Mouse (Mus musculus) thymus, postnatal 4 days (tissue): ENCODE measurements around the gene Dlst.

Experiments
- DNase-seq: peaks from one replicate; pipeline ENCODE4 v3.0.0; 2021

Dlst gene

DNA sequence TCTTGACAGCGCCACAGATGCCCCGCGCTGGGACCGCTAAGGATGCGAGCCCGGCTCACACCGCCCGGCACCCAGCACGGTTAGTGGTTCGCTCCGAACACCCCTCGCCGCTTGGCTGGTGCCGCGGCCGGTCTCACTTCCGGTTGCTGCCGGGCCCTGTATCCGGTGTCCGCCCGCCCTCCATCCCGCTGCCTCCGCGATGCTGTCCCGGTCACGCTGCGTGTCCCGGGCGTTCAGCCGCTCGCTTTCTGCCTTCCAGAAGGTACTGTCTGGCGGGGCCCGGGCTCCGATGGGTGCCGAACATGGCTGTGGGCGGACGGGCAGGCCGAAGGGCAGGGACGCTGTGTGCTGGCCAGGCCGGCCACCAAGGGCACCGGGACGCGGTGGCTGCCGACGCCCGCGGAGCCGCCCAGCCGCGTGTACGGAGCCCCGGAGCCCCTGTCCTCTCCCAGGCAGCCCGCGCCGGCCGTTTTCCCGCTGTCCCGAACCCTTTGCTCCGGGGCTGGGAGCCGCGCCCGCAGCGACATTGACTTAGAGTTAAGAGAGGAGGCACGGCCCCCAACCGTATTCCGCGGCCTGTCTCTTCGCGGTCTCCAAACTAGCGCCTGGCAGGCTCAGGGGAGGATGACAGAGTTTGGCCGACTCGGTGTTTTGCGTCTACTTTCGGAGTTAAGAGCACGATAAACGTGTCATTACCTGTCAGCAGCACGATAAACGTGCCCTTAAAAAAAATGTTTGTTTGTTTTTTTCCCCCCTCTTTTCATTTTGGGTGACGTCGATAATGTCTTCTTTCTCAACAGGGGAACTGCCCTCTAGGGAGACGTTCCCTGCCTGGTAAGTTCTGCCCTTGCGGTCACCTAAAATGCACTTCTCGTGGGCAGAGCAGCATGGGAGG lies at the start of gene Dlst, which contains the start of gene Prox2:
TSS of gene Dlst (plus strand) at position 136 of the 895 bp plus-strand sequence.
TSS of gene Prox2 (minus strand) at position 62 of the 895 bp plus-strand sequence.
- DNase-seq: peak; percentile 89

DNA sequence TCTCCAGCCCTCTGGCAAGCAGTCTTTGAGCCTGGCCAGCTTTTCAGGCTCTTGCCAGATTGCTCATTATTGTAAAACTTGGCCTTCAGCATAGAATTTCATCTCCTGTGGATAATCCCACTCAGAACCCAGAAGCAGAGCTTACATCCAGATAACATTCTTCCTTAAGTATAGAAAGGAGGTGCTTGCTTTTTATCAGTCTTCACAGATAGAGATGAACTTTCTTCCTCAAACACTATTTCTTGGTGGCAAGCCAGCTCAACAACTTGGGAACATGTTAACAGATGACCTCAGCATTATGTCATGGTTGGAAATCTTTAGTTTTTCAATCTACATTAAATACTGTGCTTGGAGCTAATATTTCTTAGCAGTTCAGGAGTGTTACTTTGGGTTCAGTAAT lies 39.6 kb upstream of the Dlst start:
- DNase-seq: no peak

DNA sequence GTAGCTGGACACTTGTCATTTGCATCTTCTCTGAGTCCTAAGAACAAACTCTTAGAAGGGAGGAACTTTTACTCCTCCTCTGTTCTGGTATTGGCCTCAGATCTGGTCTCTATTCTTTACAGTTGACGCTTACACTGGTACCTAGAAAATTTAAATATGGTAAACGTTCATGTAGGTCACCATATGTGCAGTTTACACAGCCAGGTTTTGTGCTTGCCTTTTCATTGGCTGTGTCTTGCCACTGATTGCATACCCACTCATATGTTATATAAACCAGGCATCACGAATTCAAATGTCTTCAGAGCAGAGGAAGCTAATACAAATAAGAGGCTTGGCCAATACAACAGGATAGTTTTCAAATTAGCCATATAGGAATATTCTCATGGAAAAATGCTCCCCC lies 33.5 kb upstream of the Dlst start:
- DNase-seq: no peak

DNA sequence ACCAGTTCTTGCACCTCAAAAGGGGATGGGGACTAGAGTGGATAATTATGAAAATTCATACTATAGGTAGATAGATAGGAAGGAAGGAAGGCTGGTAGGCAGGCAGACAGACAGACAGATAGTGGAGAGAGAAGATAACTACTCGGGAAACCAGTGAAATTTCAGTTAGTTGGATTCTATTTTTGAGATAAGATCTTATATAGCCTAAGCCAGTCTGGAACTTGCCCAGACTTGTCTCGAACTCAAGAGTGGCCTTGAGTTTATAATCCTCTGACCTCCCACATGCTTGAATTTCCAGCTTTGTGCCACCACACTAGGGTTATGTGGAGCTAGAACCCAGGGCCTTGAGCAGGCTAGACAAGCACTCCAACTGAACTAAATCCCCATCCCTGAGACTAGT lies 26.4 kb upstream of the Dlst start:
- DNase-seq: no peak

DNA sequence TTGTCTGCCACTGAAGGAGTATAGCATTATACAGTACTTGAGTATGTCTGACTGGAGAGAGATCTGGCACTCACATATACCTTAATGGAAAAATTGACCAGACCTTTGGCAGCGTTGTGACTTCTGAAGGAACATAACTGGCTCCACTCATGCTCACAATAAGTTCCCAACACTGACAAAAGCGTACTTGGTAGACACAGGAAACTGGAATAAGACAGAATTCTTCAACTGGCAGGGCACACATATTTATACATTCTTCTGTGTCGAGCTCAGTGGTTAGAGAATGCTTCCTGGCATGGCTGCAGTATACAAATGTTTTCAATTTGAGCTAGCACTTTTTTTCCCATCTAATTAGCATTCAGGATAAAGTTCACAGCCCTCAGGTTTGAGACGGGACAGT lies 25.7 kb upstream of the Dlst start:
- no peak for DNase-seq

DNA sequence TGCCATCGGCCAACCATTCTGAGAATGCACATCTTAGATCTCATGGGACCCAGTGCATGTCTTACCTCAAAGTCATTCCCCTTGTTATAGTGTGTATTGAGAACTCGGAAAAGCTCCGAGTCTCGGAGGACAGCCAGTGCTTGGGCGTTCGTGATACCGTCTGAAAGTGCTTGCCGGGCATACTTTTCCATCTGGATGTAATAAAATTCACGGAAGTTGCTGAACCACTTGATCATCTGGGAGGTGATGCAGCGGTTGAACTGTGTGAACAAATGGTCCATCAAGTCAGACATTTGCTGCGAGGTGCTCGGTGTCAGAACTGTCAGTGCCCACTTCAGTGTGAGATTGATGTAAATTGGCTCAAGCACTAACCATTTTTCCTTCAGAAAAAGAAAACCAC lies 22.8 kb upstream of the Dlst start:
- no peak for DNase-seq

DNA sequence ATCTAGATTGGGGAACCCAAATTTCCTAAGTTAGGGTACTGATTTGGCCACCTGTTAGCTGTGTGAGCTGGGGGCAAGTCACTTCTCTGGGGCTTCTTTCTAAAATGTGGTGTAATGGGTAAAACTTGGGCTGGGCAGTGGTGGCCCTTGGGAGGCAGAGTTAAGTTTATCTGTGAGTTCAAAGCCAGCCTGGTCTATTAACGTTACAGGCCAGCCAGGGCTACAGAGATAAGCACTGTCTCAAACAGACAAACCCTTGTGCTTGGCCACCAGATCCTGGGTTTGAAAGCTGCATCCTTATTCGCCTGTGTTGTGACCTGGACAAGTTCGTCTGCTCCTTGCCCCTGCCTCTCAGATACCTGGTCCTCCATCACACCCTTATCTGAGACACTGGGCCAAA lies 19.4 kb upstream of the Dlst start:
- DNase-seq: no peak

DNA sequence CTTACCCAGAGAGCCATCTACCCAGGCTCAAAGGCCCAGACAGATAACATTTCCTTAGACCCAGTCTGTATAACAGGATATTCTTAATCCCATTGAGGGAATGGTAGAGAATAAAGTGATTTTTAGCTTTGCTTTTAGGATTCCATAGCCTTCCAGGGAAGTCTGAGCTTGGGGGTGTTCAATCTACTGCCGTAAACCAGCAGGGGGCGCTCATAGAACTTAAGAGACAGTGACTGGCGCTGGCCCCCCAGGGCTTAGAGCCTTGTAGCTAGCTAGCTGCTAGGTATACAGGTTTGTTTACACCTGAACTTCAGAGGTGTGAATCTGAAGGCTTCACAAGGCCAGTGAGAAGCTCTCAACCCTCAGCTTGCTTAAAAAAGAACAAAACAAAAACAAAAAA lies 18.4 kb upstream of the Dlst start:
- peak; percentile 91 for DNase-seq

DNA sequence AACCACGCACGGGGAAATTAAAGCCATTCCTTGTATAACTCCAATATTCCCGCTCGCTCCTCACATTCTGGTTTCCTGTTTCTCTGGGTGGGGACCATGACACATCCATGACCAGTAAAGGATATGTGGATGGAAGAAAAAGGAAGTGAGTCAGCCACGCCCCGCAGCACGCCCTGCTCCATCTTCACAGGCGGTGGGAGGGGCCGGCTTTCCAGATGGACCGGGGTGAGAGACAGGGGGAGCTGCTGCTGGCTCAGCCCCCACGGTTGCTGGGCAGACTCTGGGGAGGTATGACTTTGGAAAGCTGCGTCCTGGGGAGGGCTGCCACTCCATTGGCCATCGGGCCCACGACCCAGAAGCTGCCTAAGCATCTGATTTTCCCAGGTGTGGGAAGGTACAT lies 16.6 kb upstream of the Dlst start:
- DNase-seq: peak; percentile 34

DNA sequence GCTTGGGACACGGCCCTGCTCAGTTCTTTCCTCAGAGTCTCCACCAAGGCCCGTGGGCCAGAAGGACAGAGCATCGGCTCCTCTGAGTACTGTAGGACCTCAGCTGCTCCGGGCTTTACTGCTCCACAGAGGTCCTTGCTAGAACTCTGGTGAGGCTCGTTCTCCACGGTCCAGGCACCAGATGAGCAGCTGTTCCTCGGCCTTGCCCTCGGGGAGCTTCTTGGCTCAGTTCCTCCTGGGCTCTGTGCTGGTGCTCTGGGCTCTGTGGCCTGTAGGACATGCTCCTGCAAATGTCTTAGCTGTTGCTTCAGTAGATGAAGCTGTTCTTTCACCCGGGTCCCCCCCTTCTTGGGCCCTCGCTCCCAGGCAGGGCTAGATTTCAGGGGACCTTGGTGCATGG lies 15.9 kb upstream of the Dlst start:
- no peak for DNase-seq

DNA sequence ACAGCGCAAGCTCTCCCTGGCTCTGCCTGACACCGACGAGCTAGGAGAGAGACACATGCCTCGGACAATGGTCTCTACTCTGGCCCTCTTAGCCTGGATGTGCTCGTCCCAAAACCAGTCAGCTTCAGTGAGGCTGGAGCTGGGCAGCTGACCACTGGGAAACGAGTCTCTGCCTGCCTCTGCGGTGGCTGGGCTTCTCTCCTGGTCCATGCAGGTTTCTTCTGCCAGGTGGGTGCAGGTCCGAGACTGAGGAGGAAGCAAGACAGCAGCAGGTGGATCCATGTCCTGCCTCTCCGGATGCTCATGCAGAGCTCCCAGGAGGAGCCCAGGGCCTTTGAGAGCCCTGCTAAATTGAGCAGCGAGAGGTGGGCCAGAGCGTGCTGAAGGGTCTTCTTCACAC lies 15.5 kb upstream of the Dlst start:
- no peak for DNase-seq

DNA sequence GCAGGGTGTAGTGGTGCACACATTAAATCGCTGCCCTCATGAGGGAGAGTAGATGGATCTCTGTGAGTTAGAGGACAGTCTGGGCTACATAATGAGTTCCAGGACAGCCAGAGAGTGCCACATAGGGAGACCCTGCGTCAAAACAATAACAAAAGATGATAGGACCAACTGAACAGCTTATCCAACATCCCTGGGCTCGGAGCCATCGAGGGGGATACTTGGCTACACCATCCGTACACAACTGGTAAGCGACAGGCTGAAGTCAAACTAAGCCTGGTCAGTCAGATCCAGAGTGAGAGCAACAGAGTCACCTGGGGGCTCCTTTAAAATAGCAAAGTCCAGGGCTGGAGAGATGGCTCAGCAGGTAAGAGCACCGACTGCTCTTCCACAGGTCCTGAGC lies 14.8 kb upstream of the Dlst start:
- no peak for DNase-seq

DNA sequence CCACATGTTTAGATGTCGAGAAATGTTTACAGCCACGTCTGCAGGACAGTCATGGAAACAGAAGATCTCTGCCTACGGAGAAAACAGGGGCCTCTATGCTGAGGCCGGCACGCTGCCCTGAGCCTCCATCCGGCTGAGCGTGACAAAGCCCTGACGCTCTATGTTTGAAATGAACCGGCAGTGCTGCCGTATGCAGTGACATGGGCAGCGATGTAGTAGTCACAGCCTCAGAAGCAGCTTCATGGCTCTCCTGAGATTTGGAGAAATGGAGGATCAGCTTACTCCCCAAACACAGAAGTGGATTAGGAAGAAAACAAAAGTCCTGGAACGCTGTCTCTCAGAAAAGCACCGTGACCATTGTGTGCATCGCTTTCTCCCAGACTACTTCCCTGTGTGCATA lies 9.6 kb upstream of the Dlst start:
- no peak for DNase-seq

DNA sequence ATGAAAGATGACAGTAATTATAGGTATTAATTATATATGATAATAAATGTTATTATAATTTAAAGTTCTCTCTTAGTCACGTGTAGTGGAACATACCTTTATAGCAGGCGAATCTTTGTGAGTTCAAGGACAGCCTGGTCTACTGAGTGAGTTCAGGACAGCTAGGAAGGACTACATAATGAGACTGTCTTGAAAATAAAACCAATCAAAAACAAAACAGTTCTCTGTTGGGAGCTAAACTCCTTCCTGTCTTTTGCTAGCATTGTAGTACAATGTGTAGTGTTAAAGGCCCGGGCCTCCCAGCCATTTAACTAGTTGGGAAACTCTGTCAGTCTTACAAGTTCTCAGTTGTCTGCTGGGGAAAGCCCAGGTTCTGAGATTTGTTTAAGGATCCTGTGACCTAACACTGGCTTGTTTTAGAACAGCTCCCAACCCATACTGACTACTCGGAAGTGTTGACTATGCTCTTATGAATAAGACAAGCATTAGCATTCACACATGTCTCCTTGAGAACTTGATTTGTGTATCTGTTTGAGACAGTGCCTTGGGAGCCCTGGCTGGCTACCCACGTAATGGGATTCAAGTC lies 9.0 kb upstream of the Dlst start:
- DNase-seq: no peak

DNA sequence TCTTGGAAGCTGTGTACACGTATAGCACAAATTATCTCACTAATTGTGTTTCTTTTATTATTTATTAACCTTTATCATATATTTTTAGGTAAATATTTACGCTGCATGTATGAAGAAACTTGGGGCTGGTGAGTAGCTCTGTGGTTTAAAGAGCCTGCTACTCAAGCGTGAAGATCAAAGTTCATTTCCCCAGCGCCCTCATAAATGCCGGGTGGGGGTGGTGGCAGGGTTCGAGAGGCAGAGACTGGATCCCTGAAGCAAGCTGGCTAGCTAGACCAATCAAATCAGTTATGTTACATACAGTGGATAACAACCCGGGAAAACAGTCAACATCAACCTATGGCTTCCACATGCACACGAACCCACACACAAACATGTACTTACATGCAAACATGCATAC lies 7.5 kb upstream of the Dlst start:
- DNase-seq: no peak

DNA sequence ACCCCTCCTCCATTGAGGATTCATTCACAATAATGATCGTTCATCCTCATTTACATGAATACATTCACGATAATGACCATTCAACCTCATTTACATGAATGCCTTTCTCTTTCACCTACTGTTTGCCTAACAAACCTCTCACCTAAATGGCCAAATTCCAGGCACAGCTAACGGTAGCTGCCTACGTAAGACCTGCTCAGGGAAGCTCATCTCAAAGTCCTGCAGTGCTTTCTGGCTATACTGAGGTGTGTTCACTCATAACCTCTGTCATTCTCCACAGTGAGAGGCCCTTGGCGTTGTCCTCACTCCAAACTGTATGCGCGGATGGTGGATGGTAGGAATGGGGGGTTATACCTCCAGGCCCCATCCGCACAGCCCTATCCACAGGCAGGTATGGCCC lies 5.8 kb upstream of the Dlst start:
- DNase-seq: no peak

DNA sequence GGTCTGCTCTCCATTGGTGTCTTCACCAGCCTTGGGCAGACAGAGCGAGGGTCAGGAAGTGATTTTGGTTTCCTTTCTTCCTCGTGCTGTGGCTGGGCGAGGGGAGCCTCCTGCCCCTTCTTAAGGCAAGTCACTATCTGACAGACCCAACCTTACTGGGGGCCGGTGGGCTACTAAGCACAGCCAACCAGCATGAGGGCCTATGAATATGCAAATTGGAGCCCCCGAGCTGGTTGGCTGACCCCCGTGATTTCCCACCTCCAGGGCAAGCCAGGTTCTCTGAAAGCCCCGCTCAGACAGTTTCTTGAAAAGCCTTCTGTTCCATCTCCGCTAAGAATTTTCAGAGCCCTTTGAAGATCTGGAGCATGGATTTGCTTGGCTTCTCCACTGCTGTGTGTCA lies 4.3 kb upstream of the Dlst start:
- DNase-seq: peak; percentile 21

DNA sequence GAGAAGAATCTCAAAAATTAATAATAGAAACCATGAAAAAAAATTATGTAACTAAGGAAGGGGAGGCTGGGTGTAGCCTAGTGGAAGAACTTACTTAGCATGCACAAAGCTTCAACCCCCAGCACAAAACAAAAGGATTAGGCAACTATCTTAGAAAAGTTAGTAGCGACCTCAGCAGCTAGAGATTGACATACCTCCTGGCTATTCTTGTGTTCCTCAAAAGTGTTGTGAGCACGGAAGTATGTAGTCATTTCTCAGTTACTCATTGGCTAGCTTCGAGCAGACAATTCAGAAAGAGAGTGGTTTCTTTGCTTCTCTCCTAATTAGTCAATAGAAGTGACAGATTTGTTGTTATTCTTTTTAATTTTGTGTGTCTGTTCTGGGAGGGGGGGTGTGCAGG lies 2.0 kb upstream of the Dlst start:
- DNase-seq: no peak

DNA sequence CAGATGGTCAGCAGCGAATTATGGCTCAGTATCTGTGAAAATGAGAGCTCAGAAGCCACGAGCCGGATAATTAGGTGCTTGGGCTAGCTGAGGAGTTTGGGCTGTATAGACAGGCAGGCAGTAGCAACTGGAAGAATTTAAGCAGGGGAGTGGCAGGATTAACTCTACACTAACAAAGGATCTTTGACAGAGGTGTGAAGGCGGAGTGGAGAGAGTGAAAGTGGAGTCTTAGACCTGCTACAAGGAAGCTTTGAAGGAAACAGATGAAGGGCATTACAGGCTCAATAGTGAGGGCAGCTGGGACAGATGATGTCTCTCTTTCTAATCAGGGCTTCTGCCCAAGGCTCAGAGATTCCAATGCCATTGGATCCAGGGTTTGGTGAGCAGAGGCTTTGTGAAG lies 1.2 kb upstream of the Dlst start:
- no peak for DNase-seq

DNA sequence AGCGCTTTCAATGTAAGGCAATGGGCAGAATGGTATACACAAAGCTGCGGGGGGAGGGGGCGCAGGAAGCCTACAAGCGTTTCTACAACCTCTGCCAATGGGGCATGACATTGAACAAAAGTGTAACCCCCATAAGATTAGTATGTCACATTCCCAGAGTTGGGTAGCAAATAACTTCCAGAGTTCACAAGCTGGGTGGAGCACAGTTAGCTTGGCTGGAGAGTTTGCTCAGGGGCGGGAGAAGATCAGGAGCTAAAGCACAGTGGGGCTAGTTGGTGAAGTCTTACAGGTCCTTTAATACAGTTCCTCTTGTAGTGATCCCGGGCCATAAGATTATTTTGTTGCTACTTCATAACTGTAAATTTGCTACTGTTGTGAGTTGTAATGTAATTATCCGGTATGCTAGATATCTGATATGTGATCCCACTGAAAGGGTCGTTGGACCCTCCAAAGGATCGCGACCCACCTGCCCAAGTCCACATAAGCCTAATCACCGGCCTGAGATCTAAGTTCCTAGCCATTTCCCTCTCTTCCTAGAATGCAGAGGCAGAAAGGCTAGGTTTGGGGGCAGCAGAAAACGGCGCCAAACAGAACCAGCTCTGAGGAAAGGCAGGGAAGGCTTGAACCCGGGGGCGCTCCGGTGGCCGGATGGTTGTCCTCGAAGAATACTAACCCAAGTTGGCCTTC lies 479 bp upstream of the Dlst start:
- DNase-seq: peak; percentile 60

DNA sequence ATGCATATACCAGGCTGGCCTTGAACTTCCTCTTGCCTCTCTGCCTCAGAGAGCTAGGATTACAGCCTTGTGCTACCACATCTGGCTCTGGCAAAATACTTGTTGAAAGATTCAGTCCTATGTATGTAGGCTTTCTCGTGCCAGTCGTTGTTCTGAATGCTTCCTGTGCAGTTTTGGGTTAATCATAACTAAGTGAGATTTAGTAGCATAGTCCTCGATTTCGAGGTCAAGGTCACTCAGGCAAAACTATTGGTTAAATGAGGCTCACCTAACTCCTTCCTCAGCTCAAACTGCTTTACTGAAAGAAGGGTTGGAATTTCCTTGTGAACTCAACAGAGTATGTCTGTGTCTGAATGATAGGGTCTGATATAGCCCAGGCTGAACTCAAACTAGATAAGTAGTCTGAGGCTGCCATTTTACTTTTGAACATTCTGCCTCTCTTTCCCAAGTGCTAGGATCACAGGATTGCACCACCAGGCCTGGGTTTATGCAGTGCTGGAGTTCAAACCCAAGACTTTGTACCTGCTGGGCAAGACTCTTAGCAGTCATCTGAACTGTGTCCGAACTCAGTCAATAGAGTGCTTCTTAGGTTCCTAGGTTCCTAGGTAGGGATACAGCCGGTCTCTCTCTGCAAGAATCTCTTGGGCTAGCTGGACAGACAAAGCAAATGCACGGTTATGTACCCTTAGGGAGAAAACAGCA lies 2.1 kb downstream of the Dlst start:
- no peak for DNase-seq

DNA sequence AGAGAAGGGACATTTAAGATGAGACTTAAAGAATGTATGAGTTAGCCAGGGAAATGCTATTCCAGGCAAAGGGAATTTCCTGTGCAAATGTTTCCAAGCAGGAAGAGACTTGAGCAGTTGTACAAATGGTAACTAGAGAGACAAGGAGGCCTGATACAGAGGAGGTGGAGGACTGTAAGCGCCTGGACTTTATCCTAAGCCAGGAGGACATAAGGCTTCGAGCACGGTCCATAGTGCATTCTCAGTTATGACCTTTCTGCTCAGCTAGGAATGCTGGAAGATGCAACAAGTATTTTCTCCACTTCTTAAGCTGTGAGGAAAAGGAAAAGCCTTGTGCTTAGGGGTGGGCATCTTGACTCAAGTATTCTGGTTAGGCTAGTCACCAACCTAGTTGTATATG lies 2.7 kb downstream of the Dlst start:
- no peak for DNase-seq

DNA sequence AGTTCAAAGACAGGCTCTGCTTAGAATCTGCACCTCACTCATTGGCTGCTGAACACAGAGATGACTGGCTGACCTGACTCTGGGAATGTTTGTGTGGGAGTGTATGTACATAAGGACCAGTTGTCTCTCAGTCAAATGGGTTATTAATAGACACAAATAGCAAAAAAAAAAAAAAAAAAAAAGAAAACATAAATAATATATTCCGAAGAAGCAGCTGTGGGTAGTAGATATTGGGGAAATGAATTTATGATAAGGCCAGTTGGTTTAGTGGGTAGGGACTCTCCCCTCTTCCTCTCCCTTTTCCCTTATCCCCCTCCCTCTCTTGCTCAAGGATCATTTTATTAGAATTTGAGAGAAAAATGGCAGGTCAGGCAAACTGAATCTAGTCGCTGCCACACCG lies 3.3 kb downstream of the Dlst start:
- DNase-seq: no peak

DNA sequence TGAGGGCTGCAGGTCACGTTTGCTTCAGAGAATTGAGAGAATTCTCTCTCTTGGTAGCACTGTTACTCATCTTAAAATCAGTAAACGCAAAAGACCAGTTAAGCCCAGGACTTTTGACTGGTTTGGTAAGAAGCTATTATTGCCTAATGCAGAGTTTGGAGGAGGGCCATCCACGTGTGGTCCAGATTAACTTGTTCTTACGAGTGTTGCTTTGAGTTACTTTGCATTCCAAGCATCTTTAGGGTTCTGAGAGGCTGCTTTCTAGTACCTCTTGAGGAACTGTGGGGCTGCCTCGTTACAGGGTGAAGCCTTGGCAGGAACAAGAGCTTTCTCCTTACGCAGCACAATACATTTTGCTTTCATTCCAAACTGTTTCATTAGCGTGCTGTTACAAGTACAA lies 5.0 kb downstream of the Dlst start:
- DNase-seq: no peak
